ENCODE assay signal across 8 mouse cellular contexts in genomic region chr2:59697722-59698634, GRCm38 (mm10).
DNase-seq lines count a peak whose midpoint lies in the region; ATAC-seq and TF ChIP-seq lines count a peak whose summit lies in the region.

No protein-coding gene starts in this region.

- peak overlapping the region; percentile 68 for H3K27ac ChIP-seq in heart, adult 2 months
- H3K27ac ChIP-seq in heart, postnatal 0 days (ENCODE audit: low read depth): peak overlapping the region; percentile 49
- H3K27ac ChIP-seq in liver, embryonic 16.5 days (ENCODE audit: low read length): peak overlapping the region; percentile 45; the same call in 1 of the 2 replicates

- peaks cover 4% of the 10 kb centered on the region; the same call in 1 of the 2 replicates for H3K79me2 ChIP-seq in heart, adult 2 months (replicated peaks; ENCODE audit: control insufficient read depth, insufficient read depth, low read length)

- 17% methylated on average over 16 of the region's 16 CpGs for WGBS in heart, adult 2 months
- 9% methylated on average over 16 of the region's 16 CpGs for WGBS in heart, postnatal 0 days
- 9% methylated on average over 16 of the region's 16 CpGs for WGBS in liver, embryonic 16.5 days (ENCODE audit: insufficient replicate concordance)

- no peak for TF ChIP-seq CTCF in heart, adult 2 months (IDR thresholded peaks at IDR 0.05)
- no peak for TF ChIP-seq CTCF in heart, postnatal 0 days (IDR thresholded peaks at IDR 0.05; ENCODE audit: low read depth)

- intact Hi-C loops in heart, adult 2 months (cut with DNase I): no loop called here
- intact Hi-C loops in heart, postnatal 36 days (cut with DNase I): no loop called here

- peaks cover 11% of the 10 kb centered on the region for H3K36me3 ChIP-seq in heart, adult 2 months (ENCODE audit: control insufficient read depth, insufficient read depth, low read length)
- peaks cover 10% of the 10 kb centered on the region; the same call in 1 of the 2 replicates for H3K36me3 ChIP-seq in heart, postnatal 0 days (replicated peaks; ENCODE audit: control insufficient read depth, insufficient read depth, low read length)
- no peaks in the 10 kb centered on the region for H3K36me3 ChIP-seq in liver, embryonic 16.5 days (ENCODE audit: control insufficient read depth, insufficient read depth)

- no peaks in the 10 kb centered on the region for H3K9me3 ChIP-seq in heart, postnatal 0 days (replicated peaks; ENCODE audit: control insufficient read depth, low read length)
- no peaks in the 10 kb centered on the region for H3K9me3 ChIP-seq in liver, embryonic 16.5 days (replicated peaks; ENCODE audit: control insufficient read depth, low read length)

- TF ChIP-seq POLR2A in heart, adult 2 months (IDR thresholded peaks at IDR 0.05; ENCODE audit: insufficient read depth, low read depth, low read length): no peak

- no peak overlapping the region for H3K4me3 ChIP-seq in heart, adult 2 months
- no peak overlapping the region for H3K4me3 ChIP-seq in heart, postnatal 0 days (ENCODE audit: low read depth, low read length)
- no peak overlapping the region for H3K4me3 ChIP-seq in liver, embryonic 16.5 days (ENCODE audit: low read depth, low read length)

- peak; percentile 39; the same call in 1 of the 2 replicates for ATAC-seq in common myeloid progenitor, adult 5-6 weeks (replicated peaks; ENCODE audit: low read depth, poor library complexity, severe bottlenecking)
- ATAC-seq in heart, postnatal 0 days (ENCODE audit: insufficient read depth, low read depth): peak; percentile 67
- peak; percentile 54 for ATAC-seq in liver, embryonic 16.5 days (ENCODE audit: low read depth)

- peaks cover 9% of the 10 kb centered on the region for H3K4me1 ChIP-seq in heart, adult 2 months (ENCODE audit: control insufficient read depth, insufficient read depth, low read length)
- H3K4me1 ChIP-seq in heart, postnatal 0 days (ENCODE audit: control insufficient read depth, insufficient read depth): peaks cover 26% of the 10 kb centered on the region; the same call in 1 of the 2 replicates
- H3K4me1 ChIP-seq in liver, embryonic 16.5 days (ENCODE audit: control insufficient read depth, low read depth, low read length): peaks cover 3% of the 10 kb centered on the region; the same call in 1 of the 2 replicates

- TF ChIP-seq EP300 in heart, adult 2 months (IDR thresholded peaks at IDR 0.05; ENCODE audit: insufficient read depth, low read depth, low read length): no peak
- no peak for TF ChIP-seq EP300 in heart, postnatal 0 days (IDR thresholded peaks at IDR 0.05; ENCODE audit: low read depth)

- H3K9ac ChIP-seq in heart, adult 2 months (ENCODE audit: low read depth, low read length): no peak overlapping the region
- no peak overlapping the region; the same call in 1 of the 2 replicates for H3K9ac ChIP-seq in heart, postnatal 0 days (replicated peaks; ENCODE audit: low read depth, low read length)
- no peak overlapping the region for H3K9ac ChIP-seq in liver, embryonic 16.5 days (ENCODE audit: low read depth, low read length)

- DNase-seq in heart, adult 2 months: peak in 1 of 2 experiments; percentile 39
- DNase-seq in heart, postnatal 36 days: no peak
- peak; percentile 51 for DNase-seq in heart, postnatal 0 days (ENCODE audit: low spot score)
- peak; percentile 56 for DNase-seq in testis, postnatal 10 days (ENCODE audit: low spot score)
- no peak for DNase-seq in spleen, postnatal 14 days (ENCODE audit: low spot score in 2 of 2)
- DNase-seq in spleen, adult 12 weeks (ENCODE audit: low spot score): no peak

- H3K27me3 ChIP-seq in heart, adult 2 months (ENCODE audit: control insufficient read depth, insufficient read depth, low read length): no peaks in the 10 kb centered on the region
- no peaks in the 10 kb centered on the region for H3K27me3 ChIP-seq in heart, postnatal 0 days (ENCODE audit: control insufficient read depth, insufficient read depth, low read length)
- H3K27me3 ChIP-seq in liver, embryonic 16.5 days (ENCODE audit: control insufficient read depth, insufficient read depth, low read depth, low read length): no peaks in the 10 kb centered on the region

- peak overlapping the region; percentile 34 for H3K4me2 ChIP-seq in heart, postnatal 0 days (ENCODE audit: low read depth, low read length)
- H3K4me2 ChIP-seq in liver, embryonic 16.5 days (ENCODE audit: low read depth, low read length): no peak overlapping the region

Comparison
In these comparisons a context has a peak if more than half of its experiments do, and no peak if none do; other contexts are left out.
1. DNase-seq: peak in heart, postnatal 0 days (single experiment) and testis, postnatal 10 days (single experiment); none in heart, postnatal 36 days (0 of 2), spleen, postnatal 14 days (0 of 2) and spleen, adult 12 weeks (single experiment).
2. Peak in every context shown above with its lines, with median percentiles within 50 percentile points of each other: H3K27ac ChIP-seq and ATAC-seq.